Mouse (Mus musculus): ENCODE measurements around the gene Ntrk2.

DNA sequence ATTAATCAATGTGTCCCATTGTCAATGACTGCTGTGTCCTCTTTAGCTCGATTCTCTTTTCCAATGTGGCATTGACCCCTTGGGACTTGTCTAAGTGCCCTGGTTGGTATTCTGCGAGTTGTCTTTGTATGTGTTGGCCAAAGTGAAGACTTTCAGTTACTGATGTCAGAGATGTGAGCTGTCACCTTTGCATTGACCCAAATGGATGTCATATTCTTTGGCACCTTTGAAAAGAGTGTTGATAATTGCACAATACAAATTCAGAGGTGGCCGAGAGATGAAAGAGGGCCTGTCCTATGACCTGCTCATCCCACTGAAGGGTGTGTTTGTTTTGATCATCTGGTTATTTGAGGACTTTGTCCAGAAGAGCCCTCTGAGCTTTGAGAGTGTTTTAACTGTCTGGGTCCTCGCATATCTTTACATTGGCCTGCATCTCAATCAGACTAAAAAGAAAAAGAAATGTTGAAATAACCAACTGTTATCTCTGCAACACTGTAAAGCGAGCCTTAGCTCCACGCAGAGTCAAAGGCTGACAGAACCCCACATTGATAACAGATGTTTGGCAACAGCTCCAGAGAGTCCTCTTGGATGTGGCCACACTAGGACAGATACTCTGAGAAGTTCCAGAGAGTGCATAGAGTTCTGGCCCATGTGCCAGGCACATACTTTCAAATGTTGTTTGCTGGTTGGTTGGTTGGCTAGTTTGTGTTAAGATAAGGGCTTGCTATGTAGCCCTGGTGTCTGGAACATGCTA, 107.9 kb downstream of the Ntrk2 start:
- TF ChIP-seq RAD21 (IDR thresholded peaks at IDR 0.05; ENCODE audit: low read depth, low read length) = no peak
- TF ChIP-seq TCF12 (IDR thresholded peaks at IDR 0.05; ENCODE audit: low read depth, low read length) = no peak
- TF ChIP-seq EP300 (IDR thresholded peaks at IDR 0.05; ENCODE audit: low read depth in 1 of 2, low read length in 2 of 2) = no peak
- no peak for TF ChIP-seq MYC (IDR thresholded peaks at IDR 0.05; ENCODE audit: low read depth, low read length)
